Mouse (Mus musculus) ovary, adult 18-20 months (tissue): ENCODE results near the gene Ryr3.

Experiments
- DNase-seq: peaks from one replicate; pipeline ENCODE4 v3.0.0; 2022; ENCODE audit warnings: low spot score, mixed read lengths

Ryr3 gene

GRCm38 (mm10) chr2:113216746-113217461, at the start of gene Ryr3:
Gene Ryr3 (minus strand): TSS chr2:113217096.
- DNase-seq: no peak

GRCm38 (mm10) chr2:113238871-113239270, 22.0 kb upstream of the Ryr3 start:
- no peak for DNase-seq

GRCm38 (mm10) chr2:113236993-113237392, 20.1 kb upstream of the Ryr3 start:
- no peak for DNase-seq

- DNase-seq: no peak
Observed at GRCm38 (mm10) chr2:113234559-113234958, 17.7 kb upstream of the Ryr3 start.

- no peak for DNase-seq
Observed at GRCm38 (mm10) chr2:113233356-113233755, 16.5 kb upstream of the Ryr3 start.

GRCm38 (mm10) chr2:113216105-113216745, 671 bp downstream of the Ryr3 start:
- no peak for DNase-seq

GRCm38 (mm10) chr2:113210023-113210422, 6.9 kb downstream of the Ryr3 start:
- DNase-seq: no peak

- no peak for DNase-seq
Observed at GRCm38 (mm10) chr2:113209263-113209662, 7.6 kb downstream of the Ryr3 start.

GRCm38 (mm10) chr2:113202857-113203256, 14.0 kb downstream of the Ryr3 start:
- DNase-seq: no peak

- DNase-seq: no peak
Observed at GRCm38 (mm10) chr2:113199030-113199679, 17.7 kb downstream of the Ryr3 start.

GRCm38 (mm10) chr2:113187158-113187557, 29.7 kb downstream of the Ryr3 start:
- DNase-seq: no peak

- DNase-seq: no peak
Observed at GRCm38 (mm10) chr2:113181701-113182100, 35.2 kb downstream of the Ryr3 start.

- no peak for DNase-seq
Observed at GRCm38 (mm10) chr2:113178047-113178446, 38.8 kb downstream of the Ryr3 start.

GRCm38 (mm10) chr2:113176337-113176736, 40.6 kb downstream of the Ryr3 start:
- DNase-seq: no peak

- no peak for DNase-seq
Observed at GRCm38 (mm10) chr2:113168096-113168495, 48.8 kb downstream of the Ryr3 start.

- DNase-seq: no peak
Observed at GRCm38 (mm10) chr2:113161494-113161893, 55.4 kb downstream of the Ryr3 start.

- DNase-seq: no peak
Observed at GRCm38 (mm10) chr2:113137766-113138165, 79.1 kb downstream of the Ryr3 start.

GRCm38 (mm10) chr2:113123476-113123875, 93.4 kb downstream of the Ryr3 start:
- no peak for DNase-seq

GRCm38 (mm10) chr2:113119080-113119479, 97.8 kb downstream of the Ryr3 start:
- DNase-seq: no peak

GRCm38 (mm10) chr2:113116788-113117187, 100.1 kb downstream of the Ryr3 start:
- no peak for DNase-seq

GRCm38 (mm10) chr2:113115897-113116283, 101.0 kb downstream of the Ryr3 start:
- DNase-seq: no peak

- DNase-seq: no peak
Observed at GRCm38 (mm10) chr2:113115248-113115896, 101.5 kb downstream of the Ryr3 start.

- no peak for DNase-seq
Observed at GRCm38 (mm10) chr2:113104609-113105008, 112.3 kb downstream of the Ryr3 start.
